Mouse (Mus musculus): Measurements from ENCODE around the gene Tmsb15b1. TPM values are rescaled to one million over a fixed set of nuclear protein-coding genes. Genes with fewer than 3 reads are reported as not detected.

The Tmsb15b1 gene
- polyA plus RNA-seq, 1 experiment from 2014 or later, result 24.1 TPM

DNA sequence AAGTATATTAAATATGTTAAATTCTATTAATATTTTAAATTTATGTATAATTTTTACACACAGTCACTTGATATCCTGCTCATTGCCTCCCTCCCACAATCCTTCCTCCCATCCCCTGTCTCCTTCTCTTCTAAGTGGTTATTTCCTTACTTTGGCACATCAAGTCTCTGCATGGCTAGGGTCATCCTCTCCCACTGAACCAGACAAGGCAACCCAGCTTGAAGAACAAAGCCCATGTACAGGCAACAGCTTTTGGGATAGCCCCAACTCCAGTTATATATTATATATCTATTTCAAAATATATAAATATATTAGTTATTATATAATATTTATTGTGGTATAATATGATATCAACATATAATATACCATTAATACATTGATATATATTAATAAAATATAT lies 50.8 kb downstream of the Tmsb15b1 start:
- Histone ChIP-seq H3K27me3 (ENCODE audit: control insufficient read depth, insufficient read depth, low read length) (no peaks in the 10 kb centered on the region), H3K27ac (replicated peaks; ENCODE audit: low read depth, low read length) (no peak overlapping the region), H3K36me3 (ENCODE audit: control insufficient read depth, insufficient read depth, low read length) (no peaks in the 10 kb centered on the region), H3K9ac (ENCODE audit: low read length) (no peak overlapping the region), H3K9me3 (ENCODE audit: control insufficient read depth, low read length) (no peaks in the 10 kb centered on the region), H3K4me1 (ENCODE audit: control insufficient read depth, insufficient read depth, low read length) (no peaks in the 10 kb centered on the region), H3K4me2 (ENCODE audit: low read depth, severe bottlenecking) (no peak overlapping the region), H3K4me3 (ENCODE audit: low read depth, low read length) (no peak overlapping the region)
- no peak for DNase-seq (ENCODE audit: low spot score)
- ATAC-seq (ENCODE audit: insufficient number of reproducible peaks, low FRiP score, low TSS enrichment, low read depth), result no peak

Other genes with a start within 250 kb of the Tmsb15b1 start
- 612 and 618 TPM in 2 replicates for gene Morf4l2, start 233.2 kb downstream of the Tmsb15b1 start, polyA plus RNA-seq (2014; fragmentation: Nextera tagmentation; extraction: Ambion mirVana)
- gene Glra4, start 196.7 kb downstream of the Tmsb15b1 start, polyA plus RNA-seq (2014; fragmentation: Nextera tagmentation; extraction: Ambion mirVana), result 0.16 TPM in 1 of 2 replicates, not detected in the other
- gene Plp1, start 154.2 kb downstream of the Tmsb15b1 start, polyA plus RNA-seq (2014; fragmentation: Nextera tagmentation; extraction: Ambion mirVana), result 4.9 and 5.0 TPM in 2 replicates
- 0.12 and 0.51 TPM in 2 replicates for gene Rab9b, start 108.1 kb downstream of the Tmsb15b1 start, polyA plus RNA-seq (2014; fragmentation: Nextera tagmentation; extraction: Ambion mirVana)
- not detected in 2 replicates for gene H2bfm, start 49.5 kb downstream of the Tmsb15b1 start, polyA plus RNA-seq (2014; fragmentation: Nextera tagmentation; extraction: Ambion mirVana)
- gene Tmsb15b2, start 1.4 kb downstream of the Tmsb15b1 start, polyA plus RNA-seq (2014; fragmentation: Nextera tagmentation; extraction: Ambion mirVana), result 65.5 and 66.3 TPM in 2 replicates
- gene Tmsb15l, start within 50 bp of the Tmsb15b1 start, polyA plus RNA-seq (2014; fragmentation: Nextera tagmentation; extraction: Ambion mirVana), result 6.1 and 8.1 TPM in 2 replicates
- 43.4 and 45.2 TPM in 2 replicates for gene Zcchc18, start 16.3 kb upstream of the Tmsb15b1 start, polyA plus RNA-seq (2014; fragmentation: Nextera tagmentation; extraction: Ambion mirVana)
- gene Slc25a53, start 61.4 kb upstream of the Tmsb15b1 start, polyA plus RNA-seq (2014; fragmentation: Nextera tagmentation; extraction: Ambion mirVana), result 12.7 TPM in 2 replicates
- 18.6 and 19.4 TPM in 2 replicates for gene Fam199x, start 72.7 kb upstream of the Tmsb15b1 start, polyA plus RNA-seq (2014; fragmentation: Nextera tagmentation; extraction: Ambion mirVana)
- not detected in 2 replicates for gene Esx1, start 145.2 kb upstream of the Tmsb15b1 start, polyA plus RNA-seq (2014; fragmentation: Nextera tagmentation; extraction: Ambion mirVana)

Measured in limb, embryonic 11.5 days (tissue).